Mouse (Mus musculus): ENCODE measurements around the gene Fmo9.

Gene Fmo9

GRCm38 (mm10) chr1:166681745-166682144, at the start of gene Fmo9:
TSS of gene Fmo9 (minus strand) at chr1:166681845.
- no peak for DNase-seq (ENCODE audit: low read depth)

- no peak for DNase-seq (ENCODE audit: low read depth)
These were observed 49.2 kb upstream of the Fmo9 start for GRCm38 (mm10) chr1:166730886-166731285.

- DNase-seq (ENCODE audit: low read depth): no peak
These were observed 48.6 kb upstream of the Fmo9 start for GRCm38 (mm10) chr1:166730215-166730614.

- DNase-seq (ENCODE audit: low read depth): no peak
These were observed 29.2 kb upstream of the Fmo9 start for GRCm38 (mm10) chr1:166710861-166711260.

- DNase-seq (ENCODE audit: low read depth): no peak
These were observed 20.7 kb upstream of the Fmo9 start for GRCm38 (mm10) chr1:166702270-166702912.

- DNase-seq (ENCODE audit: low read depth): no peak
These were observed 12.4 kb downstream of the Fmo9 start for GRCm38 (mm10) chr1:166669264-166669663.

GRCm38 (mm10) chr1:166660800-166661199, 20.8 kb downstream of the Fmo9 start:
- no peak for DNase-seq (ENCODE audit: low read depth)

GRCm38 (mm10) chr1:166647593-166647992, 34.1 kb downstream of the Fmo9 start, which contains the start of gene Gm4847:
TSS of gene Gm4847 (minus strand) at chr1:166647693.
- DNase-seq (ENCODE audit: low read depth): no peak
